Mouse (Mus musculus) ES-Bruce4 (cell line): ENCODE results near the gene Ddx47. TPM values are rescaled to one million over a fixed set of nuclear protein-coding genes. Genes with fewer than 3 reads are reported as not detected.

Source experiments
- H3K27ac ChIP-seq: 2 replicates; pipeline ENCODE4 v1.5.1; 2012; ENCODE audit warnings: low read length, inconsistent platforms; ENCODE audit not compliant: insufficient read depth
- H3K27me3 ChIP-seq: 2 replicates; pipeline ENCODE4 v1.6.1; 2012; ENCODE audit warnings: mild to moderate bottlenecking, low read length, inconsistent platforms; ENCODE audit not compliant: control insufficient read depth, poor library complexity, insufficient read depth, severe bottlenecking
- H3K36me3 ChIP-seq: 2 replicates; pipeline ENCODE4 v1.6.1; 2012; ENCODE audit warnings: inconsistent platforms, mild to moderate bottlenecking, low read length, moderate library complexity; ENCODE audit not compliant: control insufficient read depth, poor library complexity, insufficient read depth, severe bottlenecking
- H3K4me1 ChIP-seq: one replicate; pipeline ENCODE4 v1.8.1; 2011; ENCODE audit warnings: low read length; ENCODE audit not compliant: control insufficient read depth, insufficient read depth
- H3K4me3 ChIP-seq: 2 replicates; pipeline ENCODE4 v1.5.1; 2011; ENCODE audit warnings: low read depth, mild to moderate bottlenecking, low read length
- H3K9ac ChIP-seq: 2 replicates; pipeline ENCODE4 v1.6.1; 2012; ENCODE audit warnings: low read depth, mild to moderate bottlenecking, inconsistent platforms; ENCODE audit not compliant: poor library complexity, severe bottlenecking
- H3K9me3 ChIP-seq: replicated peaks from 2 replicates; pipeline ENCODE4 v1.6.1; 2012; ENCODE audit warnings: mild to moderate bottlenecking, low read length, inconsistent platforms; ENCODE audit not compliant: control insufficient read depth, poor library complexity, insufficient read depth, severe bottlenecking
- CTCF ChIP-seq: IDR thresholded peaks from one replicate; pipeline ENCODE4 v1.8.1; 2011; ENCODE audit warnings: low read depth, low read length
- EP300 ChIP-seq: IDR thresholded peaks from 2 replicates; pipeline ENCODE4 v1.6.1; 2011; ENCODE audit warnings: low read depth, low read length; ENCODE audit not compliant: insufficient read depth
- POLR2A ChIP-seq: IDR thresholded peaks from one replicate; pipeline ENCODE4 v1.8.1; 2011; ENCODE audit warnings: low read length; ENCODE audit not compliant: insufficient read depth
- polyA plus RNA-seq: library from polyadenylated mRNA; stranded (reverse); fragments of >200 nt; gene quantifications from 2 replicates; pipeline ENCODE4 v1.2.4, GENCODE M21; 2011; ENCODE audit warnings: low read depth; ENCODE audit not compliant: missing spikeins, insufficient read depth, insufficient read length

The Ddx47 gene
- polyA plus RNA-seq, 1 experiment = 114 TPM

GRCm38 (mm10) chr6:135017211-135017610 lies 5.8 kb downstream of the Ddx47 start:
- H3K4me3 ChIP-seq = no peak overlapping the region
- H3K27ac ChIP-seq = no peak overlapping the region
- H3K27me3 ChIP-seq = no peaks in the 10 kb centered on the region
- H3K9me3 ChIP-seq = no peaks in the 10 kb centered on the region
- no peaks in the 10 kb centered on the region for H3K4me1 ChIP-seq
- peaks cover 73% of the 10 kb centered on the region for H3K36me3 ChIP-seq
- no peak overlapping the region for H3K9ac ChIP-seq
- TF ChIP-seq EP300 (no peak), POLR2A (no peak), CTCF (no peak)

GRCm38 (mm10) chr6:135019564-135019963 lies 8.2 kb downstream of the Ddx47 start:
- no peaks in the 10 kb centered on the region for H3K27me3 ChIP-seq
- no peaks in the 10 kb centered on the region for H3K9me3 ChIP-seq
- H3K4me1 ChIP-seq = no peaks in the 10 kb centered on the region
- H3K4me3 ChIP-seq = no peak overlapping the region
- no peak overlapping the region for H3K27ac ChIP-seq
- TF ChIP-seq POLR2A (no peak), EP300 (no peak), CTCF (no peak)
- H3K36me3 ChIP-seq = peaks cover 76% of the 10 kb centered on the region
- H3K9ac ChIP-seq = no peak overlapping the region

- H3K27ac ChIP-seq = no peak overlapping the region
- TF ChIP-seq EP300 (no peak), POLR2A (no peak), CTCF (no peak)
- no peaks in the 10 kb centered on the region for H3K4me1 ChIP-seq
- no peak overlapping the region for H3K9ac ChIP-seq
- no peaks in the 10 kb centered on the region for H3K9me3 ChIP-seq
- no peaks in the 10 kb centered on the region for H3K27me3 ChIP-seq
- no peak overlapping the region for H3K4me3 ChIP-seq
- H3K36me3 ChIP-seq = peaks cover 56% of the 10 kb centered on the region
These were observed 10.2 kb downstream of the Ddx47 start for GRCm38 (mm10) chr6:135021633-135022032.

- no peak for TF ChIP-seq CTCF
- TF ChIP-seq EP300 = no peak
- no peak for TF ChIP-seq POLR2A
- H3K9me3 ChIP-seq = no peaks in the 10 kb centered on the region
- no peak overlapping the region for H3K27ac ChIP-seq
- H3K36me3 ChIP-seq = peaks cover 41% of the 10 kb centered on the region
- no peaks in the 10 kb centered on the region for H3K4me1 ChIP-seq
- no peak overlapping the region for H3K4me3 ChIP-seq
- no peaks in the 10 kb centered on the region for H3K27me3 ChIP-seq
- no peak overlapping the region for H3K9ac ChIP-seq
These were observed 12.0 kb downstream of the Ddx47 start for GRCm38 (mm10) chr6:135023379-135023778.

- Histone ChIP-seq H3K4me3 (no peak overlapping the region), H3K27ac (no peak overlapping the region), H3K36me3 (peaks cover 27% of the 10 kb centered on the region), H3K9ac (no peak overlapping the region), H3K4me1 (no peaks in the 10 kb centered on the region), H3K27me3 (no peaks in the 10 kb centered on the region), H3K9me3 (no peaks in the 10 kb centered on the region)
- TF ChIP-seq EP300 = no peak
- TF ChIP-seq POLR2A = no peak
- TF ChIP-seq CTCF = no peak
These were observed 13.5 kb downstream of the Ddx47 start for GRCm38 (mm10) chr6:135024781-135025420.

GRCm38 (mm10) chr6:135026232-135026631 lies 14.8 kb downstream of the Ddx47 start:
- Histone ChIP-seq H3K4me3 (no peak overlapping the region), H3K36me3 (peaks cover 17% of the 10 kb centered on the region), H3K4me1 (no peaks in the 10 kb centered on the region), H3K27ac (no peak overlapping the region), H3K27me3 (no peaks in the 10 kb centered on the region), H3K9me3 (no peaks in the 10 kb centered on the region), H3K9ac (no peak overlapping the region)
- peak; percentile 10 for TF ChIP-seq CTCF
- no peak for TF ChIP-seq POLR2A
